ENCODE assay signal across 12 mouse cellular contexts in the genomic region with DNA sequence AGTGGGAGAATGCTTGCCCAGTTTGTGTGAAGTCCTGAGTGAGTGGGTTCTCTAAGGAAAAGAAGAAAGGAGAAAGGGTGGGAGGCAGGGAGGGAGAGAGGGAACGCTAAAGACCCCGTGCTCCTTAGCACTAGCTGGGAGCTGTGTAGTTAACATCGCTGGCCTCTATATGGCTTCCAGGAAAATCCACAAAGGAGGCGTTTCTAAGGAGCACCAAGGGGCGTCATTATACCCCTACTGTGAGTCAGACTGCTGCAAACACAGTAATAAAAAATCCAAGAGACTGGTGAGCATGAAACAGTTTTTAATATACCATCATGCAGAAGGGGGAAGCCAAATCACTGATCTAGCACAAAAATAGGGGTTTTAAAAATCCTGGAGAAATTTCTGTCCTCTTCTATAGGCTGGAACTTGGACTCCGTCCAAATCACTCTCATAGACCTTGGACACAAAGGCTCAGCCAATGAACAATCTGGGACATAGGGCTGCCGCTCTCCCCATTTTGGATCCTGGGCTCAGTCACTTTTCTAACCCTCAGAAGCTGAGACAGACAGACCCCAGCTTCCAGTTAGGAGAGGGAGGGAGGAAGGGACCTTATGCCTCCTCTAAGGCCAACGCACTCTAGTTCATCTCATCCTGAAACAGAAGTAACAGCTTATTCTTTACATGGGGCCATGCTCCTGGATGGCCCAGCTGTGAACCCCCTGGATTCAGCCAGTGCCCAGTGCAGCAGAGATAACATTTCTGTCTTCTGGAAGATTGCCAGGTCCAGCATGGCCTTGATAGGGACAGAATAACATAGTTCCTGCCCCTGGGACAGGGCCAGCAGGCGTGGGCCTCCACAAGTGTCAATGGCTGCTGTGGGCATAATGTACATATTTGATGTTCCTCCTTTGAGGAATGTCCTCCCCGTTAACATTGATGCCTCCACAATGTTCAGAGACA.
DNase-seq lines count a peak whose midpoint lies in the region; ATAC-seq and TF ChIP-seq lines count a peak whose summit lies in the region.
"Had no signal": no experiment of that assay in that cellular context is flagged by ENCODE, and none has a peak within 500 bp of the region (broad histone marks: within the 10 kb centered on the region; RNA-seq: fewer than 3 reads in every experiment).

No protein-coding gene starts in this region.

- DNase-seq in heart, adult 11 months: peak; percentile 82
- no peak for DNase-seq in heart, postnatal 36 days
- peak; percentile 1 for DNase-seq in layer of hippocampus, adult 9-11 months
- no peak for DNase-seq in layer of hippocampus, postnatal 36 days
- DNase-seq in urinary bladder, postnatal 14 days (ENCODE audit: low spot score): no peak
- no peak for DNase-seq in left cerebral cortex, postnatal 10 days (ENCODE audit: extremely low spot score in 1 of 2, low spot score in 2 of 2)
- DNase-seq: cerebellum, postnatal 25 days; kidney, postnatal 36 days had no signal

- H3K9ac ChIP-seq in liver, embryonic 16.5 days (ENCODE audit: low read depth, low read length): no peak overlapping the region
- H3K9ac ChIP-seq: midbrain, embryonic 13.5 days had no signal

- ATAC-seq in liver, embryonic 16.5 days (ENCODE audit: low read depth): 0 out of 2 replicates have a peak, but pooled peaks have one; percentile 5
- ATAC-seq: midbrain, embryonic 13.5 days had no signal

- H3K4me1 ChIP-seq in bone marrow macrophage, adult 2 months (ENCODE audit: control insufficient read depth, insufficient read depth, low read length): peaks cover 66% of the 10 kb centered on the region
- peaks cover 13% of the 10 kb centered on the region for H3K4me1 ChIP-seq in liver, embryonic 16.5 days (ENCODE audit: control insufficient read depth, low read depth, low read length)
- H3K4me1 ChIP-seq: midbrain, embryonic 13.5 days had no signal

- H3K4me2 ChIP-seq in liver, embryonic 16.5 days (ENCODE audit: low read depth, low read length): no peak overlapping the region
- H3K4me2 ChIP-seq: midbrain, embryonic 13.5 days had no signal

- WGBS in liver, embryonic 16.5 days (ENCODE audit: insufficient replicate concordance): 65% methylated on average over 10 of the region's 10 CpGs

- no peaks in the 10 kb centered on the region for H3K27me3 ChIP-seq in liver, embryonic 16.5 days (ENCODE audit: control insufficient read depth, insufficient read depth, low read depth, low read length)
- H3K27me3 ChIP-seq: midbrain, embryonic 13.5 days had no signal

- H3K9me3 ChIP-seq in liver, embryonic 16.5 days (replicated peaks; ENCODE audit: control insufficient read depth, low read length): no peaks in the 10 kb centered on the region
- H3K9me3 ChIP-seq: hindbrain, embryonic 10.5 days; midbrain, embryonic 13.5 days had no signal

- intact Hi-C loops in heart, postnatal 36 days (cut with DNase I): loop anchor here (5.0 kb wide), 1 partner anchor 413 kb away; no protein-coding TSS in a partner anchor
- intact Hi-C loops in left cerebral cortex, postnatal 10 days (cut with DNase I): no loop called here

- H3K4me3 ChIP-seq in bone marrow macrophage, adult 2 months (ENCODE audit: insufficient read depth, low read length): no peak overlapping the region
- no peak overlapping the region for H3K4me3 ChIP-seq in liver, embryonic 16.5 days (ENCODE audit: low read depth, low read length)
- H3K4me3 ChIP-seq: hindbrain, embryonic 10.5 days; midbrain, embryonic 13.5 days had no signal

- TF ChIP-seq POLR2A in bone marrow macrophage, adult 2 months (IDR thresholded peaks at IDR 0.05; ENCODE audit: borderline replicate concordance, low read depth, low read length): no peak

- TF ChIP-seq CTCF in bone marrow macrophage, adult 2 months (IDR thresholded peaks at IDR 0.05; ENCODE audit: low read depth, low read length): no peak

- no peaks in the 10 kb centered on the region; the same call in 1 of the 2 replicates for H3K36me3 ChIP-seq in liver, embryonic 16.5 days (ENCODE audit: control insufficient read depth, insufficient read depth)
- H3K36me3 ChIP-seq: hindbrain, embryonic 10.5 days; midbrain, embryonic 13.5 days had no signal

- H3K27ac ChIP-seq in bone marrow macrophage, adult 2 months (ENCODE audit: insufficient read depth, low read depth, low read length): peak overlapping the region; percentile 64
- H3K27ac ChIP-seq in liver, embryonic 16.5 days (ENCODE audit: low read length): peak overlapping the region; percentile 1; the same call in 1 of the 2 replicates
- H3K27ac ChIP-seq: hindbrain, embryonic 10.5 days; midbrain, embryonic 13.5 days had no signal

Comparison
In these comparisons a context has a peak if more than half of its experiments do, and no peak if none do; other contexts are left out.
1. DNase-seq: peak in heart, adult 11 months (single experiment) and layer of hippocampus, adult 9-11 months (single experiment); none in heart, postnatal 36 days (0 of 2), layer of hippocampus, postnatal 36 days (0 of 2), urinary bladder, postnatal 14 days (single experiment) and left cerebral cortex, postnatal 10 days (0 of 2).